Mouse (Mus musculus) gastrocnemius, adult 8-10 months (tissue): Measurements from ENCODE around the gene Slc25a33. TPM values are rescaled to one million over a fixed set of nuclear protein-coding genes. Genes with fewer than 3 reads are reported as not detected.

Source experiments
- DNase-seq, 2 experiments: peaks; one replicate each; pipeline ENCODE4 v3.0.0; 2022; ENCODE audit warnings: low spot score in 2 of 2
- total RNA-seq, 4 experiments: library from RNA; stranded (reverse); gene quantifications; 2 replicates each; pipeline ENCODE4 v1.2.4; 2022

The Slc25a33 gene
- total RNA-seq, 4 experiments from 2014 or later = 7.7 to 14.5 (median 13.0) TPM

- DNase-seq = no peak
These were observed 43.2 kb downstream of the Slc25a33 start for GRCm38 (mm10) chr4:149730827-149731226.

GRCm38 (mm10) chr4:149728810-149729209 lies 45.3 kb downstream of the Slc25a33 start:
- DNase-seq = no peak

GRCm38 (mm10) chr4:149727636-149728035 lies 46.4 kb downstream of the Slc25a33 start:
- DNase-seq = no peak

GRCm38 (mm10) chr4:149725661-149726350 lies 48.3 kb downstream of the Slc25a33 start:
- DNase-seq = peak; percentile 49 to 57

- DNase-seq = no peak
These were observed 49.1 kb downstream of the Slc25a33 start for GRCm38 (mm10) chr4:149724916-149725470.

- peak; percentile 46 to 65 for DNase-seq
These were observed 50.0 kb downstream of the Slc25a33 start for GRCm38 (mm10) chr4:149723855-149724731.

GRCm38 (mm10) chr4:149723021-149723390 lies 51.1 kb downstream of the Slc25a33 start:
- no peak for DNase-seq

- no peak for DNase-seq
These were observed 51.7 kb downstream of the Slc25a33 start for GRCm38 (mm10) chr4:149722104-149723020.

- DNase-seq = no peak
These were observed 52.9 kb downstream of the Slc25a33 start for GRCm38 (mm10) chr4:149721163-149721562.

- DNase-seq = no peak
These were observed 54.4 kb downstream of the Slc25a33 start for GRCm38 (mm10) chr4:149719686-149720085.

GRCm38 (mm10) chr4:149714542-149714941 lies 59.5 kb downstream of the Slc25a33 start:
- no peak for DNase-seq

- DNase-seq = no peak
These were observed 62.1 kb downstream of the Slc25a33 start for GRCm38 (mm10) chr4:149711955-149712354.

GRCm38 (mm10) chr4:149711485-149711884 lies 62.6 kb downstream of the Slc25a33 start:
- DNase-seq = no peak

- peak; percentile 59 to 64 for DNase-seq
These were observed 63.6 kb downstream of the Slc25a33 start for GRCm38 (mm10) chr4:149710510-149710909.

- DNase-seq = no peak
These were observed 68.1 kb downstream of the Slc25a33 start for GRCm38 (mm10) chr4:149705941-149706340.

- DNase-seq = no peak
These were observed 68.8 kb downstream of the Slc25a33 start for GRCm38 (mm10) chr4:149705298-149705697.

GRCm38 (mm10) chr4:149702210-149702979 lies 71.7 kb downstream of the Slc25a33 start, which contains the start of gene Pik3cd:
Pik3cd (minus strand) TSS chr4:149702571.
- DNase-seq = peak; percentile 21 to 36

- DNase-seq = peak; percentile 61 to 75
These were observed 72.5 kb downstream of the Slc25a33 start for GRCm38 (mm10) chr4:149701426-149702209.

GRCm38 (mm10) chr4:149699953-149700352 lies 74.1 kb downstream of the Slc25a33 start:
- no peak for DNase-seq
